Mouse (Mus musculus): ENCODE measurements around the gene Stat2. TPM values are rescaled to one million over a fixed set of nuclear protein-coding genes. Genes with fewer than 3 reads are reported as not detected.

Gene Stat2
- polyA plus RNA-seq, 1 experiment from 2014 or later, result 16.4 TPM

GRCm38 (mm10) chr10:128335582-128335981 is 65.2 kb downstream of the Stat2 start:
- Histone ChIP-seq H3K36me3 (ENCODE audit: control insufficient read depth, insufficient read depth, low read length) (no peaks in the 10 kb centered on the region), H3K4me3 (ENCODE audit: low read depth, low read length) (no peak overlapping the region), H3K9ac (ENCODE audit: low read length) (no peak overlapping the region), H3K27me3 (ENCODE audit: control insufficient read depth, insufficient read depth, low read length) (no peaks in the 10 kb centered on the region), H3K4me2 (ENCODE audit: low read depth, low read length, severe bottlenecking) (no peak overlapping the region), H3K27ac (ENCODE audit: low read depth, low read length) (no peak overlapping the region), H3K4me1 (replicated peaks; ENCODE audit: control insufficient read depth, insufficient read depth, low read length) (0 out of 2 replicates have a peak, but pooled peaks cover 2% of the 10 kb centered on the region), H3K9me3 (ENCODE audit: control insufficient read depth, low read length) (no peaks in the 10 kb centered on the region)
- peak; percentile 83 for DNase-seq (ENCODE audit: low spot score)
- ATAC-seq (replicated peaks; ENCODE audit: low FRiP score), result no peak
- 1% methylated on average over 4 of the region's 4 CpGs for WGBS

GRCm38 (mm10) chr10:128336195-128336594 is 65.8 kb downstream of the Stat2 start:
- DNase-seq (ENCODE audit: low spot score), result no peak
- Histone ChIP-seq H3K9ac (ENCODE audit: low read length) (no peak overlapping the region), H3K27ac (ENCODE audit: low read depth, low read length) (no peak overlapping the region), H3K9me3 (ENCODE audit: control insufficient read depth, low read length) (no peaks in the 10 kb centered on the region), H3K4me2 (ENCODE audit: low read depth, low read length, severe bottlenecking) (no peak overlapping the region), H3K4me1 (replicated peaks; ENCODE audit: control insufficient read depth, insufficient read depth, low read length) (0 out of 2 replicates have a peak, but pooled peaks cover 2% of the 10 kb centered on the region), H3K36me3 (ENCODE audit: control insufficient read depth, insufficient read depth, low read length) (no peaks in the 10 kb centered on the region), H3K27me3 (ENCODE audit: control insufficient read depth, insufficient read depth, low read length) (no peaks in the 10 kb centered on the region), H3K4me3 (ENCODE audit: low read depth, low read length) (no peak overlapping the region)
- ATAC-seq (replicated peaks; ENCODE audit: low FRiP score), result no peak
- 92% methylated on average over 3 of the region's 3 CpGs for WGBS

GRCm38 (mm10) chr10:128336597-128336996 is 66.2 kb downstream of the Stat2 start:
- DNase-seq (ENCODE audit: low spot score), result no peak
- Histone ChIP-seq H3K9ac (ENCODE audit: low read length) (no peak overlapping the region), H3K4me1 (replicated peaks; ENCODE audit: control insufficient read depth, insufficient read depth, low read length) (0 out of 2 replicates have a peak, but pooled peaks cover 2% of the 10 kb centered on the region), H3K4me2 (ENCODE audit: low read depth, low read length, severe bottlenecking) (peak overlapping the region; percentile 63; the same call in 1 of the 2 replicates), H3K27me3 (ENCODE audit: control insufficient read depth, insufficient read depth, low read length) (no peaks in the 10 kb centered on the region), H3K9me3 (ENCODE audit: control insufficient read depth, low read length) (no peaks in the 10 kb centered on the region), H3K27ac (ENCODE audit: low read depth, low read length) (no peak overlapping the region), H3K4me3 (ENCODE audit: low read depth, low read length) (peak overlapping the region; percentile 87; the same call in 1 of the 2 replicates), H3K36me3 (ENCODE audit: control insufficient read depth, insufficient read depth, low read length) (no peaks in the 10 kb centered on the region)
- no peak for ATAC-seq (replicated peaks; ENCODE audit: low FRiP score)
- WGBS, result 86% methylated on average over 3 of the region's 3 CpGs

DNA sequence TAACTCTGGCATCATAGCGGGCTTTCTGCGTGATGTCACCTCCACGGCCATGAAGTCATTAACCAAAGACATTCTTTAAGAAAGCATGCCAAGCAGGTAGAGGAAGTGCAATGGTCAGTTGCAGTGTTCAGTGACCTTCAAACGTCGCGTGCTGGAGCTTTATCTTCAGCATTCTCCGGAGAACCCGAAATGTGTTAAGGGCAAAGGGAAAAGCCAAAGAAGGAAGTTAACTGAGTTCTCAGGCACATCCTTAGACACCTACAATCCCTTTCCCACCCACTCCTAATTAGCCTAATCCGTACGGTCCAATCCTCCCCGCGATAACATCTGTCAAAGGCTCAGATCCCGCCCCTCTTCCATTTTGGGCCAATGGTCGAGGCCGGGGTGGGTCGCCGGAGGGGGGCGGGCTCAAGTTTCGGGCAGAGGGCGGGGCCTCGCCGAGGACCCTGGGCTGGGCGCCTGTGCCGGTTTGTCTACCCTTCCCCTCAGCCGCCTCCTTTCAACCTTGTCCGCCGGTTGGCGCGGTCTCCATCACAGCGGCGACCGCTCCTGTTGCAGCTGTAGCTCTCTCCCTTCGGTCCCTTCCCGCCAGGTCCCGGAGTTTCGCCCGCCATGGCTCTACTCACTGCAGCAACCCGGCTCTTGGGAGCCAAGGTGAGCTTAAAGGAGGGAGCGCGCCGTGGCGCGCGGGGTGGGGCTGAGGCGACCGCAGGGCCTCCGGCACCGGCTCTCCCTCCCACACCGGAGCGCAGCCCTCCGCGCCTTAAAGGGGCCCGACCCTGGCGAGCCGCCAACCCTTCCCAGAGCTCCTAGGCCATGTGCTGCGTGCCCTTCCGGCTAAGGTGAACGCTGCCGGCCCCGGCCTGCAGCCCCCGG is 67.2 kb downstream of the Stat2 start, which contains the start of gene Cs:
Gene Cs (plus strand): TSS at position 429 of the 876 bp plus-strand sequence.
- WGBS, result 2% methylated on average over 61 of the region's 61 CpGs
- no peaks in the 10 kb centered on the region for H3K27me3 ChIP-seq (ENCODE audit: control insufficient read depth, insufficient read depth, low read length)
- no peaks in the 10 kb centered on the region for H3K36me3 ChIP-seq (ENCODE audit: control insufficient read depth, insufficient read depth, low read length)
- ATAC-seq (replicated peaks; ENCODE audit: low FRiP score) (peak; percentile 98), DNase-seq (ENCODE audit: low spot score) (peak; percentile 99)
- peak within 1 kb of the TSS; percentile 88 for H3K27ac ChIP-seq (ENCODE audit: low read depth, low read length)
- 0 out of 2 replicates have a peak, but pooled peaks cover 2% of the 10 kb centered on the region for H3K4me1 ChIP-seq (replicated peaks; ENCODE audit: control insufficient read depth, insufficient read depth, low read length)
- H3K4me2 ChIP-seq (ENCODE audit: low read depth, low read length, severe bottlenecking), result peak within 1 kb of the TSS; percentile 63
- peak within 1 kb of the TSS; percentile 87 for H3K4me3 ChIP-seq (ENCODE audit: low read depth, low read length)
- no peaks in the 10 kb centered on the region for H3K9me3 ChIP-seq (ENCODE audit: control insufficient read depth, low read length)
- H3K9ac ChIP-seq (ENCODE audit: low read length), result peak within 1 kb of the TSS; percentile 91

DNA sequence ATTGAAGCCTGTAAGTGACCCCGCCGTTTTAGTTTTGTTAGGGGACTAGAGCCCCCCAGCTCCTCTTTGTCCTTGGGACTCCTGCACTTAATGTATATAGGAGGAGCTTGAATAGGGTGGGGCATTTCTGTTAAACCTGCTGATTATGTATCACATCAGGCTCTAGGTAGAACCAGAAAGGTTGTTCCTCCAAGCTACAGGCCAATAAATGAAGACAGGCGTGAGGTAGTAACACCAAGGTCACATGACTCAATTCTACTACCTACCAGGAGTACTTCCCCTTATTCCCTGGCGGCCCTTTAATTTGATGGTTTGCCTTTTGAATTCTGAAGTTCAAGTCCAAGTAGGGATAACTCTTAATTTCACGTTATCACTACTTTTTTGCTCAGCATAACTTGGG is 68.1 kb downstream of the Stat2 start:
- Histone ChIP-seq H3K9ac (ENCODE audit: low read length) (peak overlapping the region; percentile 91), H3K27ac (ENCODE audit: low read depth, low read length) (no peak overlapping the region; the same call in 1 of the 2 replicates), H3K27me3 (ENCODE audit: control insufficient read depth, insufficient read depth, low read length) (no peaks in the 10 kb centered on the region), H3K36me3 (ENCODE audit: control insufficient read depth, insufficient read depth, low read length) (no peaks in the 10 kb centered on the region), H3K4me1 (replicated peaks; ENCODE audit: control insufficient read depth, insufficient read depth, low read length) (0 out of 2 replicates have a peak, but pooled peaks cover 2% of the 10 kb centered on the region), H3K4me3 (ENCODE audit: low read depth, low read length) (peak overlapping the region; percentile 87), H3K4me2 (ENCODE audit: low read depth, low read length, severe bottlenecking) (peak overlapping the region; percentile 63), H3K9me3 (ENCODE audit: control insufficient read depth, low read length) (no peaks in the 10 kb centered on the region)
- 27% methylated on average over 5 of the region's 5 CpGs for WGBS
- DNase-seq (ENCODE audit: low spot score) (no peak), ATAC-seq (replicated peaks; ENCODE audit: low FRiP score) (no peak)

GRCm38 (mm10) chr10:128338948-128339347 is 68.6 kb downstream of the Stat2 start:
- H3K4me2 ChIP-seq (ENCODE audit: low read depth, low read length, severe bottlenecking), result peak overlapping the region; percentile 63
- no peaks in the 10 kb centered on the region for H3K36me3 ChIP-seq (ENCODE audit: control insufficient read depth, insufficient read depth, low read length)
- DNase-seq (ENCODE audit: low spot score) (no peak), ATAC-seq (replicated peaks; ENCODE audit: low FRiP score) (no peak)
- H3K9me3 ChIP-seq (ENCODE audit: control insufficient read depth, low read length), result no peaks in the 10 kb centered on the region
- no peak overlapping the region for H3K27ac ChIP-seq (ENCODE audit: low read depth, low read length)
- peak overlapping the region; percentile 87; the same call in 1 of the 2 replicates for H3K4me3 ChIP-seq (ENCODE audit: low read depth, low read length)
- 90% methylated on average over 2 of the region's 2 CpGs for WGBS
- H3K4me1 ChIP-seq (replicated peaks; ENCODE audit: control insufficient read depth, insufficient read depth, low read length), result 0 out of 2 replicates have a peak, but pooled peaks cover 2% of the 10 kb centered on the region
- no peaks in the 10 kb centered on the region for H3K27me3 ChIP-seq (ENCODE audit: control insufficient read depth, insufficient read depth, low read length)
- H3K9ac ChIP-seq (ENCODE audit: low read length), result no peak overlapping the region

GRCm38 (mm10) chr10:128340257-128340656 is 69.9 kb downstream of the Stat2 start:
- 0 out of 2 replicates have a peak, but pooled peaks cover 2% of the 10 kb centered on the region for H3K4me1 ChIP-seq (replicated peaks; ENCODE audit: control insufficient read depth, insufficient read depth, low read length)
- WGBS, result 84% methylated on average over 2 of the region's 2 CpGs
- H3K36me3 ChIP-seq (ENCODE audit: control insufficient read depth, insufficient read depth, low read length), result no peaks in the 10 kb centered on the region
- H3K4me3 ChIP-seq (ENCODE audit: low read depth, low read length), result no peak overlapping the region
- no peak overlapping the region for H3K4me2 ChIP-seq (ENCODE audit: low read depth, low read length, severe bottlenecking)
- DNase-seq (ENCODE audit: low spot score) (no peak), ATAC-seq (replicated peaks; ENCODE audit: low FRiP score) (no peak)
- H3K9me3 ChIP-seq (ENCODE audit: control insufficient read depth, low read length), result no peaks in the 10 kb centered on the region
- H3K27me3 ChIP-seq (ENCODE audit: control insufficient read depth, insufficient read depth, low read length), result no peaks in the 10 kb centered on the region
- H3K27ac ChIP-seq (ENCODE audit: low read depth, low read length), result no peak overlapping the region
- no peak overlapping the region for H3K9ac ChIP-seq (ENCODE audit: low read length)
